Mouse (Mus musculus): ENCODE measurements around the gene Qrfp. TPM values are rescaled to one million over a fixed set of nuclear protein-coding genes. Genes with fewer than 3 reads are reported as not detected.

Gene Qrfp
- total and polyA plus RNA-seq, 3 experiments = 0.13 TPM; not detected in 2

DNA sequence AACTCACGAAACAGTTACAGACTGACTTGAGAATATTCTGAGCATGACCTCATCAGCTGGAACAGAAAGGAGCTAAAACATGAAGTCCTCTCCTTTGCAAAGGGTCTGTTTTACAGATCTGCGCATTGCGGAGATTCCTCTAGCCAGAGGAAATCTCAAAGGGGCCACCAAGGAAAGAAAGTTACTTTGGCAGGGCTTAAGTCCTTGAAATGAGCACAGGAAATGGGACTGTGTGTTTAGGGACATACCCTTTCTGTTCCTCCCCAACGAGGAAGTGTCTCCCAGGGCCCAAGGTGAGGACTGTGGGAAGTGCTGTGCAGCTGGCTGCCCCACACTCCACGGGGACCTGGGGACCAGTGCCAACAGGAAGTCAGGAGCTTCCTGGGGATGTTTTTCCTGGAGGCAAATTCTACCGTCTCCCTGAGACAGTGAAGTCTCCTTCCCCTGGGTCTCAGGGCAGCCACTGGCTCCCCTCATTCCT lies 40.7 kb downstream of the Qrfp start:
- peak; percentile 24 for DNase-seq (ENCODE audit: low read depth, low spot score)
- no peak overlapping the region for H3K4me3 ChIP-seq (ENCODE audit: control insufficient read depth in 1 of 2, insufficient read depth in 1 of 2, low read depth in 2 of 2, low read length in 2 of 2)
- H3K27me3 ChIP-seq (ENCODE audit: control insufficient read depth in 1 of 2, insufficient read depth in 2 of 2, low read length in 2 of 2) = no peaks in the 10 kb centered on the region
- no peak for TF ChIP-seq TCF12 (IDR thresholded peaks at IDR 0.05; ENCODE audit: low read depth, low read length)
- TF ChIP-seq TAL1 (IDR thresholded peaks at IDR 0.05; ENCODE audit: low read length) = no peak
- no peak for TF ChIP-seq CTCF (IDR thresholded peaks at IDR 0.05 in 2 of 3, conservative IDR thresholded peaks at IDR 0.05 in 1 of 3; ENCODE audit: control insufficient read depth in 1 of 3, insufficient read depth in 1 of 3, low read depth in 2 of 3, low read length in 3 of 3, poor library complexity in 1 of 3, severe bottlenecking in 1 of 3)
- TF ChIP-seq RAD21 (IDR thresholded peaks at IDR 0.05; ENCODE audit: low read depth, low read length) = no peak
- no peak for TF ChIP-seq JUND (IDR thresholded peaks at IDR 0.05; ENCODE audit: low read depth, low read length)
- TF ChIP-seq ETS1 (IDR thresholded peaks at IDR 0.05; ENCODE audit: low read depth, low read length) = no peak
- no peak for TF ChIP-seq GATA1 (IDR thresholded peaks at IDR 0.05; ENCODE audit: low read depth, low read length)
- no peak for TF ChIP-seq GABPA (IDR thresholded peaks at IDR 0.05; ENCODE audit: low read depth, low read length)
- TF ChIP-seq SIN3A (IDR thresholded peaks at IDR 0.05; ENCODE audit: low read length) = no peak
- TF ChIP-seq EP300 (IDR thresholded peaks at IDR 0.05; ENCODE audit: low read depth in 1 of 2, low read length in 2 of 2) = no peak
- TF ChIP-seq NRF1 (IDR thresholded peaks at IDR 0.05; ENCODE audit: insufficient read depth, low read depth, low read length, poor library complexity, severe bottlenecking) = no peak
- no peak for TF ChIP-seq BHLHE40 (IDR thresholded peaks at IDR 0.05; ENCODE audit: borderline replicate concordance, low read depth, low read length)
- no peak for TF ChIP-seq POLR2AphosphoS2 (IDR thresholded peaks at IDR 0.05; ENCODE audit: low read length)
- TF ChIP-seq MAFK (IDR thresholded peaks at IDR 0.05; ENCODE audit: borderline replicate concordance, low read depth, low read length) = no peak
- TF ChIP-seq UBTF (IDR thresholded peaks at IDR 0.05; ENCODE audit: borderline replicate concordance, insufficient read depth, low read depth, low read length) = no peak
- no peak for TF ChIP-seq USF1 (IDR thresholded peaks at IDR 0.05; ENCODE audit: low read depth, low read length)
- no peak for TF ChIP-seq ZC3H11A (IDR thresholded peaks at IDR 0.05; ENCODE audit: low read depth, low read length)
- TF ChIP-seq ZNF384 (IDR thresholded peaks at IDR 0.05; ENCODE audit: low read depth, low read length) = no peak
- TF ChIP-seq MYB (IDR thresholded peaks at IDR 0.05; ENCODE audit: low read depth, low read length) = no peak
- H3K36me3 ChIP-seq (ENCODE audit: control insufficient read depth in 1 of 2, insufficient read depth in 2 of 2, low read length in 2 of 2) = peaks cover 0 to 2% of the 10 kb centered on the region in 2 experiments; a peak in 3 of 4 replicates
- H3K27ac ChIP-seq (ENCODE audit: control insufficient read depth, low read depth, low read length) = no peak overlapping the region
- peaks cover 26% of the 10 kb centered on the region for H3K79me2 ChIP-seq (ENCODE audit: control insufficient read depth, insufficient read depth, low read length, poor library complexity)
- H3K4me1 ChIP-seq (ENCODE audit: control insufficient read depth in 1 of 2, insufficient read depth in 2 of 2, low read length in 2 of 2) = peaks cover 4 to 6% of the 10 kb centered on the region in 2 experiments; a peak in 3 of 4 replicates
- H3K9me3 ChIP-seq (replicated peaks; ENCODE audit: insufficient read depth, low read length) = no peaks in the 10 kb centered on the region
- H3K9ac ChIP-seq (ENCODE audit: control insufficient read depth, low read depth, low read length, poor library complexity, severe bottlenecking) = no peak overlapping the region

DNA sequence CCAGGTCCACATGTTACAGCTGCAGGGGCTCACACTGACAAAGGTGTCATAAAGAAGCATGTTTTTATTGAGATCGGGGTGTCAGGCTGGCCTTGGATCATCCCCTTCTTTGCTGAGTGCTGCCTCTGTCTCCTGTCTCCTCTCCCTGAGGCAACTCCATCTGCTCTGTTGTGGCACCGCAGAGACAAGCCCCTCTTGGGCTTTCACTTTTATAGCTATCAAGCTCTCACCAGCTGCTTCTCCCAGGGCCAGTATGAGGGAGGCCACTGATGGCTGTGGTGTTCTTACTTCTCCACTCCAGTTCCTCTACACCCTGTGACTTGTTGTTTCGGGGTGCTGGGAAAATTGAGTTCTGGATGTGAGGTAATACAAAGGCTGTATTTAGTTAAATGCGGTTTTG lies 41.3 kb downstream of the Qrfp start:
- H3K27ac ChIP-seq (ENCODE audit: control insufficient read depth, low read depth, low read length) = no peak overlapping the region
- H3K4me1 ChIP-seq (ENCODE audit: control insufficient read depth in 1 of 2, insufficient read depth in 2 of 2, low read length in 2 of 2) = peaks cover 4 to 6% of the 10 kb centered on the region in 2 experiments; a peak in 3 of 4 replicates
- no peak overlapping the region for H3K4me3 ChIP-seq (ENCODE audit: control insufficient read depth in 1 of 2, insufficient read depth in 1 of 2, low read depth in 2 of 2, low read length in 2 of 2)
- no peaks in the 10 kb centered on the region for H3K9me3 ChIP-seq (replicated peaks; ENCODE audit: insufficient read depth, low read length)
- TF ChIP-seq MEF2A (IDR thresholded peaks at IDR 0.05; ENCODE audit: extremely low read depth, insufficient replicate concordance, low read depth, low read length, poor library complexity, severe bottlenecking) (no peak), MAFK (IDR thresholded peaks at IDR 0.05; ENCODE audit: borderline replicate concordance, low read depth, low read length) (no peak), TAL1 (IDR thresholded peaks at IDR 0.05; ENCODE audit: low read length) (no peak), ZMIZ1 (IDR thresholded peaks at IDR 0.05; ENCODE audit: low read depth, low read length) (no peak), ZKSCAN1 (IDR thresholded peaks at IDR 0.05; ENCODE audit: low read depth, low read length) (no peak), POLR2A (IDR thresholded peaks at IDR 0.05; ENCODE audit: control insufficient read depth in 1 of 2, insufficient read depth in 1 of 2, low read depth in 1 of 2, low read length in 2 of 2, poor library complexity in 1 of 2) (no peak), KAT2A (conservative IDR thresholded peaks at IDR 0.05; ENCODE audit: low read depth, low read length) (no peak), CHD2 (IDR thresholded peaks at IDR 0.05; ENCODE audit: low read length) (no peak), POLR2AphosphoS2 (IDR thresholded peaks at IDR 0.05; ENCODE audit: low read length) (no peak), POLR2AphosphoS5 (IDR thresholded peaks at IDR 0.05; ENCODE audit: borderline replicate concordance, low read depth, low read length) (no peak), NRF1 (IDR thresholded peaks at IDR 0.05; ENCODE audit: insufficient read depth, low read depth, low read length, poor library complexity, severe bottlenecking) (no peak), SMC3 (IDR thresholded peaks at IDR 0.05; ENCODE audit: low read depth, low read length) (no peak), ZC3H11A (IDR thresholded peaks at IDR 0.05; ENCODE audit: low read depth, low read length) (no peak), GABPA (IDR thresholded peaks at IDR 0.05; ENCODE audit: low read depth, low read length) (no peak), CTCF (IDR thresholded peaks at IDR 0.05 in 2 of 3, conservative IDR thresholded peaks at IDR 0.05 in 1 of 3; ENCODE audit: control insufficient read depth in 1 of 3, insufficient read depth in 1 of 3, low read depth in 2 of 3, low read length in 3 of 3, poor library complexity in 1 of 3, severe bottlenecking in 1 of 3) (no peak), MAX (IDR thresholded peaks at IDR 0.05; ENCODE audit: low read length) (no peak), RCOR1 (IDR thresholded peaks at IDR 0.05; ENCODE audit: low read depth, low read length) (no peak), USF2 (IDR thresholded peaks at IDR 0.05; ENCODE audit: borderline replicate concordance in 1 of 2, insufficient read depth in 1 of 2, low read depth in 1 of 2, low read length in 2 of 2) (no peak)
- H3K27me3 ChIP-seq (ENCODE audit: control insufficient read depth in 1 of 2, insufficient read depth in 2 of 2, low read length in 2 of 2) = no peaks in the 10 kb centered on the region
- no peak for DNase-seq (ENCODE audit: low read depth, low spot score)
- peaks cover 29% of the 10 kb centered on the region for H3K79me2 ChIP-seq (ENCODE audit: control insufficient read depth, insufficient read depth, low read length, poor library complexity)
- H3K9ac ChIP-seq (ENCODE audit: control insufficient read depth, low read depth, low read length, poor library complexity, severe bottlenecking) = no peak overlapping the region
- H3K36me3 ChIP-seq (ENCODE audit: control insufficient read depth in 1 of 2, insufficient read depth in 2 of 2, low read length in 2 of 2) = peaks cover 0 to 2% of the 10 kb centered on the region in 2 experiments; a peak in 2 of 4 replicates
